ENCODE assay signal across 27 mouse cellular contexts in the genomic region with DNA sequence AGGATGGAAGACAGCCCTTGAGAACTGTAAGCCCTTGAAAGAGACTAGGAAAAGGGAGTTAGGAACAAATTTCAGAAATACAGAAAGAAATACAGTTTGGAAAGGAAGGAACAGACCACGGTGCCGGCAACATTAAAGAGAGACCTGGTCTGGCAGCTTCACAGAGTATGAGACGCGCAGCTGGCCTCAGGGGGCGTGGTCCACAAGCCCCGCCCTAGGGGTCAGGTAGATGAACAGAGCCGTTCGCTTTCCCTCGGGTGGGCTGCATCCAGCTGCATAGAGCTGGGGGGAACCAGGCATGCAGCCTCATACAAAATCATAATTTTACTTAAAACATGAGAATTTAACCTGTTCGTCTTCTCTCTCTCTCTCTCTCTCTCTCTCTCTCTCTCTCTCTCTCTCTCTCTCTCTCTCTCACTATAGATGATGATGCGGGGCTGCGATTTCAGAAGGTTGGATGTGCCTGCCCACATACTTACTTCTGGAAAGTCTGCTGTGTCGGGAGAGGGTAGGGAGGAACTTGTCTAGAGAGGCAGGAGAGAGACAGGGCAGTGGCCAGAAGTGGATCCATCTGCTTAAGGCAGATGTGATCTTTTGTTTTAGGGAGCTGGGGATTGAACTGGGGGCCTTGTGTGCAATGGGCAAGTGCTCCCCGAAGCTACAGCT. TPM values are rescaled to one million over a fixed set of nuclear protein-coding genes. Genes with fewer than 3 reads are reported as not detected.
DNase-seq lines count a peak whose midpoint lies in the region; ATAC-seq and TF ChIP-seq lines count a peak whose summit lies in the region.
"Had no signal": no experiment of that assay in that cellular context is flagged by ENCODE, and none has a peak within 500 bp of the region (broad histone marks: within the 10 kb centered on the region; RNA-seq: fewer than 3 reads in every experiment).

No protein-coding gene starts in this region.

- H3K27ac ChIP-seq in lung, embryonic 14.5 days (ENCODE audit: low read depth) = no peak overlapping the region
- no peak overlapping the region for H3K27ac ChIP-seq in embryonic facial prominence, embryonic 11.5 days (replicated peaks; ENCODE audit: low read depth, low read length)
- no peak overlapping the region for H3K27ac ChIP-seq in limb, embryonic 13.5 days
- H3K27ac ChIP-seq: forebrain, embryonic 13.5 days; hindbrain, embryonic 13.5 days; kidney, embryonic 15.5 days; layer of hippocampus, adult 2 months; left cerebral cortex, adult 2 months; liver, embryonic 14.5 days; lung, embryonic 15.5 days; midbrain, embryonic 12.5 days had no signal

- no peak overlapping the region for H3K4me2 ChIP-seq in lung, embryonic 14.5 days
- no peak overlapping the region for H3K4me2 ChIP-seq in embryonic facial prominence, embryonic 11.5 days (ENCODE audit: low read depth, low read length)
- 0 out of 2 replicates have a peak overlapping the region, but pooled peaks have one; percentile 19 for H3K4me2 ChIP-seq in limb, embryonic 13.5 days (replicated peaks)
- H3K4me2 ChIP-seq: forebrain, embryonic 13.5 days; hindbrain, embryonic 13.5 days; kidney, embryonic 15.5 days; lung, embryonic 15.5 days; midbrain, embryonic 12.5 days had no signal

- no peaks in the 10 kb centered on the region for H3K27me3 ChIP-seq in lung, embryonic 14.5 days (ENCODE audit: insufficient read depth, low read length)
- no peaks in the 10 kb centered on the region for H3K27me3 ChIP-seq in embryonic facial prominence, embryonic 11.5 days (ENCODE audit: control insufficient read depth, insufficient read depth, low read length)
- peaks cover 13% of the 10 kb centered on the region for H3K27me3 ChIP-seq in limb, embryonic 13.5 days

- WGBS in lung, embryonic 14.5 days = 21% methylated on average over 14 of the region's 14 CpGs
- WGBS in embryonic facial prominence, embryonic 11.5 days = 23% methylated on average over 14 of the region's 14 CpGs
- 22% methylated on average over 14 of the region's 14 CpGs for WGBS in limb, embryonic 13.5 days

- H3K4me1 ChIP-seq in lung, embryonic 14.5 days (ENCODE audit: insufficient read depth) = no peaks in the 10 kb centered on the region
- no peaks in the 10 kb centered on the region for H3K4me1 ChIP-seq in embryonic facial prominence, embryonic 11.5 days (ENCODE audit: control insufficient read depth, insufficient read depth, low read length)
- H3K4me1 ChIP-seq in limb, embryonic 13.5 days = peaks cover 23% of the 10 kb centered on the region
- H3K4me1 ChIP-seq: hindbrain, embryonic 13.5 days; lung, embryonic 15.5 days; midbrain, embryonic 12.5 days had no signal

- ATAC-seq in lung, embryonic 14.5 days (ENCODE audit: insufficient read depth) = no peak
- ATAC-seq in embryonic facial prominence, embryonic 11.5 days (replicated peaks; ENCODE audit: insufficient number of reproducible peaks, low FRiP score, low TSS enrichment, low read depth) = no peak
- no peak for ATAC-seq in limb, embryonic 13.5 days (ENCODE audit: low FRiP score, low read depth)
- ATAC-seq in inflammation-experienced regulatory T-cells, adult 6 months = no peak
- ATAC-seq: forebrain, embryonic 13.5 days; Patski had no signal

- H3K9me3 ChIP-seq in lung, embryonic 14.5 days (ENCODE audit: low read depth, low read length) = no peaks in the 10 kb centered on the region
- no peaks in the 10 kb centered on the region for H3K9me3 ChIP-seq in embryonic facial prominence, embryonic 11.5 days (replicated peaks; ENCODE audit: control insufficient read depth, low read length)
- H3K9me3 ChIP-seq in limb, embryonic 13.5 days = no peaks in the 10 kb centered on the region
- H3K9me3 ChIP-seq: forebrain, embryonic 13.5 days; hindbrain, embryonic 13.5 days; kidney, embryonic 15.5 days; lung, embryonic 15.5 days; midbrain, embryonic 12.5 days had no signal

- DNase-seq in heart, adult 11 months = peak; percentile 54
- DNase-seq in heart, postnatal 25 days (ENCODE audit: low spot score) = no peak
- DNase-seq in lung, embryonic 14.5 days = peak; percentile 14
- no peak for DNase-seq in lung, postnatal 14 days
- peak; percentile 43 for DNase-seq in embryonic facial prominence, embryonic 11.5 days (ENCODE audit: low spot score)
- DNase-seq in cerebellum, postnatal 25 days = no peak
- DNase-seq: adrenal gland, postnatal 25 days; cerebellum, adult 11-12 months; cerebellum, adult 9-11 months; gastrocnemius, postnatal 14 days; heart, postnatal 14 days; kidney, adult 11 months; kidney, postnatal 25 days; liver; lung, postnatal 36 days; thymus, postnatal 25 days had no signal

- no peaks in the 10 kb centered on the region for H3K36me3 ChIP-seq in lung, embryonic 14.5 days (ENCODE audit: insufficient read depth)
- H3K36me3 ChIP-seq in embryonic facial prominence, embryonic 11.5 days (replicated peaks; ENCODE audit: control insufficient read depth, insufficient read depth, low read depth, low read length) = no peaks in the 10 kb centered on the region
- no peaks in the 10 kb centered on the region; the same call in 1 of the 2 replicates for H3K36me3 ChIP-seq in limb, embryonic 13.5 days
- H3K36me3 ChIP-seq: hindbrain, embryonic 13.5 days; kidney, embryonic 15.5 days; lung, embryonic 15.5 days; midbrain, embryonic 12.5 days had no signal

- H3K4me3 ChIP-seq in lung, embryonic 14.5 days (ENCODE audit: low read depth, low read length) = no peak overlapping the region
- H3K4me3 ChIP-seq in embryonic facial prominence, embryonic 11.5 days (ENCODE audit: low read depth, low read length) = no peak overlapping the region
- H3K4me3 ChIP-seq in limb, embryonic 13.5 days = no peak overlapping the region
- H3K4me3 ChIP-seq: forebrain, embryonic 13.5 days; hindbrain, embryonic 13.5 days; kidney, embryonic 15.5 days; layer of hippocampus, adult 2 months; left cerebral cortex, adult 2 months; lung, embryonic 15.5 days; midbrain, embryonic 12.5 days had no signal

- no peak overlapping the region for H3K9ac ChIP-seq in lung, embryonic 14.5 days
- H3K9ac ChIP-seq in embryonic facial prominence, embryonic 11.5 days (replicated peaks; ENCODE audit: low read length) = no peak overlapping the region
- no peak overlapping the region for H3K9ac ChIP-seq in limb, embryonic 13.5 days
- H3K9ac ChIP-seq: forebrain, embryonic 13.5 days; hindbrain, embryonic 13.5 days; kidney, embryonic 15.5 days; liver, embryonic 14.5 days; lung, embryonic 15.5 days; midbrain, embryonic 12.5 days had no signal

- intact Hi-C loops in heart, postnatal 25 days (cut with DNase I) = no loop called here

- no peak for TF ChIP-seq CTCF in lung, embryonic 14.5 days (IDR thresholded peaks at IDR 0.05; ENCODE audit: low read depth)

RNA-seq across cellular contexts. Expression of a gene that starts 59.7 kb away (rescaled TPM):
- 10 to 100 TPM; 30.5 to 31.5 TPM for total RNA-seq in heart, postnatal 25 days (2021)
- polyA plus RNA-seq in lung, embryonic 14.5 days (2014; fragmentation: Nextera tagmentation; extraction: Ambion mirVana) = 65.4 and 76.1 TPM in 2 replicates
- 51.5 and 55.0 TPM in 2 replicates for polyA plus RNA-seq in embryonic facial prominence, embryonic 11.5 days (2014; fragmentation: Nextera tagmentation; extraction: Ambion mirVana)
- 91.2 and 96.1 TPM in 2 replicates for polyA plus RNA-seq in limb, embryonic 13.5 days (2015; fragmentation: Nextera tagmentation; extraction: Ambion mirVana)
- polyA plus RNA-seq in inflammation-experienced regulatory T-cells, adult 6 months (2017; shearing (Covaris generic)) = 10 to 100 TPM; 11.0 to 25.6 (median 21.9) TPM

Comparison
In these comparisons a context has a peak if more than half of its experiments do, and no peak if none do; other contexts are left out.
1. DNase-seq: peak in heart, adult 11 months (single experiment), lung, embryonic 14.5 days (single experiment) and embryonic facial prominence, embryonic 11.5 days (single experiment); none in heart, postnatal 25 days (single experiment), lung, postnatal 14 days (single experiment) and cerebellum, postnatal 25 days (0 of 2).